Mouse (Mus musculus): ENCODE measurements around the gene Tent4b.

DNA sequence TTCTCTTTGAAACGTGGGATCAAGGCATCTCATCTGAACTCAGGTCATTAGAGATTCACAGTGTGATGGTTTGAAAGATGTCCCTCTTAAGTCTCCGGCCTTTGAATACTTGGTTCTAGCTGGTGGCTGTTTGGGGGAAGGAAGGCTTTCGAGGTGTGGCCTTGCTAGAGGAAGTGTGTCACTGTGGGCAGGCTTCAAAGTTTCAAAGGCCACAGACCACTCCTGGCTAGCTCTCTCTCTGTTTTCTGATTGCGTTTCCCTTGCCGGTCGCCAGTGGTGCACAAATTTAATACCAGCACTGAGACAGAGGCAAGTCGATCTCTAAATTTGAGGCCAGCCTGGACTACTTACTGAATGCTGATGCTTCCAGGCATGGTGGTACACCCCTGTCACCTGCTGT, 23.7 kb upstream of the Tent4b start:
- TF ChIP-seq CTCF (IDR thresholded peaks at IDR 0.05; ENCODE audit: low read depth): no peak
- no peak for TF ChIP-seq EP300 (optimal IDR thresholded peaks at IDR 0.05)

Measured in stomach, postnatal 0 days (tissue).